Mouse (Mus musculus): ENCODE measurements around the gene Cyp1a1.
"Not testable (repeated sequence)": the region's sequence is repeated elsewhere in the genome, so short reads cannot be mapped to it uniquely, and the experiment has no call there.

Cyp1a1 gene

DNA sequence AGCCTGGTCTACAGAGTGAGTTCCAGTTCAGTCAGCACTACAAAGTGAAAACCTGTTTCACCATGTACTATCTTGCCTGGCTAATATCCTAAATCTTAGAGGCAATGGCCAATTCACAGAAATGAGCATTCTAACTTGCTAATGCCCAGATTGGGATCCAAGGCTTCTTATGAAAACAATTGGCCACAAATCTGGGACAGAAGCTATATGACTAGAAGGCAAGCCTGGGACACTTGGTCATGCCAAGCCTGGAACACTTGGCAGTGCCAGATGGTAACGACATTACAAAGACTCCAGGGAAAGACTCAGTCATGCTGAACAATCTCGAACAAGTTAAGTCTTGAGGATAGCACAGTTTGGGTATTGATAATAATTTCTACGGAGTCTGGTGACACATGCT lies 18.8 kb downstream of the Cyp1a1 start:
- DNase-seq (ENCODE audit: low spot score), result no peak

DNA sequence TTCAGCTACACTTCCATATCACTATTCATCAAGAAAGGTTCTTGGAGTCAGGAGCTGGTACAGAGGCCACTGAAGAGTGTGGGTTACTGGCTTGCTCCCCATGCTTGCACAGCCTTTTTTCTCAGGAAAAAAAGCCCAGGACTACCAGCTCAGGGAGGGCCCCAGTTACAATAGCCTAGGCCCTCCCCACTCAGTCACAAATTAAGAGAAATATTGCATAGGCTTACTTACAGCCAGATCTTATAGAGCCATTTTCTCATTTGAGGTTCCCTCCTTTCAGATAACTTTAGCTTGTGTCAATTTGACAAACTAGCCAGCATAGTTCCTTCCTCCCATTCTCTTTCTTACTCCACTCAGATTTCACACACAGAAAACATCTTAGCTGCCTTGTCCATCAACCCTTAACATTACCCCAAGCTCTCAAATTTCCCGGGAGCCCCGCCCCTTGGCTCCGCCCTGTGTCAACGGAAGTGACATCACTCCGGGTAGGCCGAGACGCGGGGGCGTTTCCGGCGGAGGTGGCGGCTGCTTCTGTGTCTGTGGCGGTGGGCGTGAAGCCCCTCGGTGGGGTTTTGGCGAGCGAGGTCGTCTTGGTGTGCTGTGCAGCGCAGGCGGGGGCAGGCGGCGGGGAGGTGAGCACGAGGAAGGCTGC lies 20.5 kb downstream of the Cyp1a1 start, which contains the start of gene Edc3:
Edc3 (plus strand) TSS at position 473 of the 652 bp plus-strand sequence.
- peak; percentile 82 for DNase-seq (ENCODE audit: low spot score)

DNA sequence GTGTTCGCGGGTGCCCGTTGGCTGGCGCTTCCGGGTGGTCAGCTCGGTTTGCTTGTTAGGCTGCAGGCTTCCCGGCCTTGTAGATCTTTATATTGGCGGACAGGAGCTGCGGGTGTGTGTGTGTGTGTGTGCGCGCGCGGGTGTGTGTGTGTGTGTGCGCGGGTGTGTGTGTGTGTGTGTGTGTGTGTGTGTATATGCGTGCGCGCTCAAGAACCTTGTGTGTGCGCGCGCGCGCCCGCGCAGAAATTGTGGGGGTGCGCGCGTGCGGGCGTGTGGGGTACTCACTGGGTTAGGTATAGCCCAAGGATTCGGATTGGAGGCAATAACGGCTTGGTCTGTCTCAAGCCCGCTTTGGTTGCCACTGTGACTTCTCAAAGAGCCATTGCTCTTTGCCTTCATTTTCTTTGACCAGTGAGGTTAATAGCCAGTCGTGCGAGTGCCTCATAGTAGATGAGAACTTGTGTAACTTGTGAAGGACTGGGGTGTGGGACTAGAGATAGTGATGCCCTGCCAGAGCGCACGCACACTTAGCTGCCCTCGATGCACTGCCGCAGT lies 21.1 kb downstream of the Cyp1a1 start:
- DNase-seq (ENCODE audit: low spot score), result no peak

DNA sequence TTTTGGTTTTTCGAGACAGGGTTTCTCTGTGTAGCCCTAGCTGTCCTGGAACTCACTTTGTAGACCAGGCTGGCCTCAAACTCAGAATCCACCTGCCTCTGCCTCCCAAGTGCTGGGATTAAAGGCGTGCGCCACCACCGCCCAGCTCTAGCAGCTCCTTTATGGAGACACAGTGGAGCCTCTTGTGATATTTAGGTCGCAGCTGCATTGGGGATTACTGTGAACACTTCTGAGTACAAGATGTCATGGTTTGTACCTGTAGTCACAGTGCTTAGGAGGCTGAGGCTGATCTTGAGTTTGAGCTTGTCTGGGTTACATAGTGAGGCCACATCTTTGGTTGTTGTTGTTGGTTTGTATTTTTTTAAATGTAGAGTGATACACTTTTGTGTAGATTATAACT lies 22.5 kb downstream of the Cyp1a1 start:
- DNase-seq (ENCODE audit: low spot score), result not testable (repeated sequence)

DNA sequence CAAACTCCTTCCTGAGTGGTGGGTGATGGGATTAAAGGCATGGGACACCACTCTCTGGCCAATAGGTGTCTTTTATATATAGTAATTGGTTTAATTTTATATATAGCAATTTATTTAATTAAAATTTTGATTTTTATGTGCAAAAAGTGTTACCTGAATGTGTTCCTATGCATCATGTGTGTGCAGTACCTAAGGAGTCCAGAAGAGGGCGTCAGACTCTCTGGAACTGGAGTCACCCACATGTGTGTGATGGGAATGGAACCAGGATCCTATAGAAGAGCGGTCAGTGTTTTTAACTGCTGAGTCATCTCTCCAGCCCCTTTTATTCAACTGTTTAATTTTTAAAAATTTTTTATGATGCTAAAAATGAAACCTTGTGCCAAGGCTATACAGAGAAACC lies 24.5 kb downstream of the Cyp1a1 start:
- DNase-seq (ENCODE audit: low spot score), result no peak

DNA sequence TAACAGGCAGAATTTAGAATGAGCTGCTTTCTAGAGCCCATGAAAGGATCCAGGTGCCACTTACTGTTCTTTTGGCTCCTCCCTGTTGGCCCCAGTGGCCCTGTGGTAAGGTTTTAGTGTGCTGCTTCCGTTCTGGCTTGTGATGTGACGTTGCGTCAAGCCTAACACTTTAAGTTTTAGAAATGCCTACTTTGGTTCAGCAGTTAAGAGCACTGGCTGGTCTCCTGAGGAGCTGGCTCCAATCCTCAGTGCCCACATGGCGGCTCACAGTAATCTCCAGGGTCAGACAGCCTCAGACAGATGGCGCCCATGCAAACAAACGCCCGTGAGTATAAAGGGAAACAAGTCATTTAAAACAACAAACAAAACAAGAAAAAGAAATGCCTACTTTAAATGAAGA lies 30.7 kb downstream of the Cyp1a1 start:
- no peak for DNase-seq (ENCODE audit: low spot score)

DNA sequence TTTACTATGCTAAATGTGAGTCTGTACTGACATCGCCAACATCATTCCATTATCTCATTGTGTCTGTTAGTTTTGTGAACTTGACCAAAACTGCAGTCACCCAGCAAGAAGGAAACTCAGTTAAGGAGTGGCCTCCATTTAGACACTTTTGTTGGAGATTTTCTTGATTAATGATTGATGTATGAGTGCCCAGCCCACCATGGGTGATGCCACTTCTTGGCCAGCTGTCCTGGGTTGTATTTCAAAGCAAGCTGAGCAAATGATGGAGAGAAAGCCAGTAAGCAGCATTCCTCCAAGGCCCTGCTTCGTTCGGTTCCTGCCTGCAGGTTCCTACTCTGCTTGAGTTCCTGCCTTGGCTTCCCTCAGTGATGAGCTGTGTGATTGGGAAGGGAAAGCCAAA lies 33.0 kb downstream of the Cyp1a1 start:
- no peak for DNase-seq (ENCODE audit: low spot score)

DNA sequence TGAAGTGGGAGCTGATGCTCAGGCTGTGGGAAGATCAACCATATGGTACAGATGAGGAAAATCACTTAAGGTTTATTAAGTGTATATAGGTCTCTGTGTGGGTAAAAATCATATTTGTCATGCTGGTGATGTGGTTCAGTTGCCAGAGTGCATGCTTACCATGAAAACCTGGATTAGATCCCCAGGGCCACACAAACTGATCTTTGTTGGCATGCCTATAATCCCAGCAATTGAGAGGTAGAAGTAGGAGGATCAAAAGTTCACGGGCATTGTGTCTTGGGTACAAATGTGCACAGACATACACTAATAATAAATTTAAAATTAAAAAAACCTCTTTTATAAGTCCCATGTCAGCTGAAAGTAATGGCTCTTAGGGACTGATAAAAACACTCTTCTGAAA lies 34.6 kb downstream of the Cyp1a1 start:
- DNase-seq (ENCODE audit: low spot score), result no peak

DNA sequence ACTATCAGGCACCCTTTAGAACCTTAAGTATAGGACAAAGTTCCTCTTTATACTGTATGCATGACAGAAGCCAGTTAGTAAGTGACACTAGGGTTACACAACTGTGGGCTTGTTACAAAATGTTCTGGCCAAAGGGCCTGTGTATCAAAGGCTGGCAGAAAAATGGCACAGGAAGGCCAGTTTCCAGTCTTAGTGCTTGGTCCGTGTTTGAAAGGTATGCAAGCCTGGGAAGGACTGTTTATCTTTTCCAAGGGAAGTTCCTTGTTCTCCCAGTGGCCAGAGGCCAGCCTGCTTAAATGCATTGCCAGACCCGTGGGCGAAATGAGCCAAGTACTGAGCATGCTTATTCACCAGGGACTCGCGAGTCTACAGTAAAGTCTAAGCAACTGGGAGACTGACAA lies 35.6 kb downstream of the Cyp1a1 start:
- no peak for DNase-seq (ENCODE audit: low spot score)

DNA sequence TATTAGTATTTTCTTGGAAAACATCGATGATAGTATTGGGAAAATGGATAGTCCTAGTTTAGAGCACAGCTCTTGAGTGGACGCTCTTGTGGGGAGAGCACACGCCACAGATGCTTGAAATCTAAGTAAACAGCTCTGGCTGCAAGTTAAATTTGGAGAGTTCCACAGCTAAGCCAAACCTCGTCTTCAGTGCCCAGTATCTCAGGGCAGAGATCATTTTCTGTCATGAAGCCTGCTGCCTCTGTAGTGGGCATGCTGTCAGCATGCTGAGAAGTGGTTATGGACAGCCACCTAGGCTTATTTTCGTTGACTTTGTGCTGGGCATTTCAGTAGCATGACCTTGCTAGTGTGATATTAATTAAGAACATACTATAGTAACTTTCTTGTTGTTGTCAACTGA lies 36.1 kb downstream of the Cyp1a1 start:
- DNase-seq (ENCODE audit: low spot score), result no peak

DNA sequence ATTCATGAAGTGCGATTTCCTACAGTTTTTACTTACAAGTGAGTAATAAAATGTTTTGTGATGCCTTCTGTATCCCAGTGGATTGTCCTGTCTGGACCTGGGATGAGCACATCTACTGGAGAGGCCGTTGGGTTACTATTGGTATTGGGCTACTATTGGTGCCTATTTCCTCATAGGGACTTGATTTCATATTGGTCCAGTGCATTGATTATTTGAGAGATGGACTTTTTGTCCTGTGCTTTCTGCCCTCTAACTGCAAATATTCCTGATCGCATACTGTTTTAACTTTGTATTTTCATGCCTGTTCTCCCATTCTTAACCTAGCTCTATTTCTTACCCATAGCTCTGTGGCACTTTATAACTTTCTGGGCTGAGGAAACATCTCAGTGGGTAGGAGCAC lies 37.0 kb downstream of the Cyp1a1 start:
- no peak for DNase-seq (ENCODE audit: low spot score)

DNA sequence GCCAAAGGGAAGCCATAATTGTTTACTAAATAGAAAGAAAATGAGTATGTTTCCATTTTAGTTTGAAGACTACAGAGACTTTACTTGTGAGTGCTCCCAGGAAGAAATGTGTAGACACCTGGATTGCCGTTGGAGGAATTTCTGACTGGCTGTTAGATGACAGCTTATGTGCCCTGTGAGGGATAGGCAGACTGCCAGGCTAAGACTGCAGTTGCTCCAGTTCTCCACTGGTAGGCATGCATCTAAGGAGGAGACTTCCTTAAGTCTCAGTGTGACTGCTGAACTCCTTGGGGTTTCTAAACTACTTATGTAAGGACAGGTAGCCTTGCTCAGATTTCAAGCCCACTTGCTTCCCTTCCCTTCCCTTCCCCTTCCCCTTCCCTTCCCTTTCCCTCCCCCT lies 40.6 kb downstream of the Cyp1a1 start:
- no peak for DNase-seq (ENCODE audit: low spot score)

DNA sequence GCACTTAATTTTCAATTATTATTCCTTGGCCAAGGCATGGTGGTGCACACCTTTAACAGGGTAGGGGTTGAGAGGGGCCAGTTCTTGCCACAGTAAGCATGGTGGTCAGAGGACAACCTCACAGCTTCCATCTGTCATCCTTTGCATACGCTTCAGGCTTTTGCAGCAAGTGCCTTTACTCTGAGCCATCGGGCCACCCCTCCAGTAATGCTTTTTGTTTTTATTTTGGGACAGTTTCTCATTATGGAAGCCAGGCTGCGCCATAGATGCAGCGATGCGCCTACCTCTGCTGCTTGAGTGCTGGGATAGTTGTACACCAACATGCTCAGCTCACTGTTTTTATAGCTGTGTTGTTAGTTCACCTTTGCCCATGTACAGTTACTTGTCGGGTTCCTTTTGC lies 45.9 kb downstream of the Cyp1a1 start:
- DNase-seq (ENCODE audit: low spot score), result no peak

DNA sequence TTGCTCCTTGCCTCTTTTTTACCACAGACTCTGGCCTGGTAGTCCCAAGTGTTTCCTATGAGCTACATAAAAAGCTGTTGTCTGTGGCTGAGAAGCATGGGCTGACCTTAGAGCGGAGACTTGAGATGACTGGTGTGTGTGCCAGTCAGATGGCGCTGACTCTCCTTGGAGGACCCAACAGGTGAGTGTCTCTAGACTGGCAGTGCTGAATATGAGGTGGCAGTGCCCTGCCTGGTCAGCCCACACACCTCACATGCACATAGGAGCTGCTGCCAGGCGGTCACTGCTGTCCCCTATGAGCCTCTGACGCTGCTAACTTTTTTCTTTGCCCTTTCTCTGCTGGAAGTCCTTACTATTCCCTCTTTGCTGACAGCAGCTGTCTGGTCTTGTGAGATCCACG lies 52.1 kb downstream of the Cyp1a1 start:
- DNase-seq (ENCODE audit: low spot score), result no peak

DNA sequence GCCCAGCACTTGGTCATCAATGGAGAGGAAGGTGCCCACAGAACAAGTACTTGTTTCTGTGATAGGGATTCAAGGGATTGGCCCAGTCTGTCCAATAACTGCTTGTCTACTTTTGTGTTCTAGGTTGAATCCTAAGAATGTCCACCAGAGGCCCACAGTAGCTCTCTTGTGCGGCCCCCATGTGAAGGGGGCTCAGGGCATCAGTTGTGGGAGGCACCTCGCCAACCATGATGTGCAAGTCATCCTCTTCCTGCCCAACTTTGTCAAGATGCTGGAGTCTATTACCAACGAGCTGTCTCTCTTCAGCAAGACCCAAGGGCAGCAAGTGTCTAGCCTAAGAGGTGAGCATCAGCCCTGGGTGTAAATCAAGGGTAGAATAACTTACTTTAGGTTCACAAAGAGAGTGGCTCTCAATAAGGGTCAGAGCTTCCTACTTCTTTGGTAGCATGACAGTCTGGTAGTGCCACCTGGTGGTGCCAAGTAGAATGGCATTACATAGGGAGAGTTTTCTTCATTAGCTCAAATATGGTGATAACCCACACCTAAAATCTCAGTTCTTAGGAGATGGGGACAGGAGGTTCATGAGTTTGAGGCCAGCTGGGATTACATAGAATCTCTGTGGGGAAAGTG lies 56.8 kb downstream of the Cyp1a1 start:
- DNase-seq (ENCODE audit: low spot score), result peak; percentile 37

DNA sequence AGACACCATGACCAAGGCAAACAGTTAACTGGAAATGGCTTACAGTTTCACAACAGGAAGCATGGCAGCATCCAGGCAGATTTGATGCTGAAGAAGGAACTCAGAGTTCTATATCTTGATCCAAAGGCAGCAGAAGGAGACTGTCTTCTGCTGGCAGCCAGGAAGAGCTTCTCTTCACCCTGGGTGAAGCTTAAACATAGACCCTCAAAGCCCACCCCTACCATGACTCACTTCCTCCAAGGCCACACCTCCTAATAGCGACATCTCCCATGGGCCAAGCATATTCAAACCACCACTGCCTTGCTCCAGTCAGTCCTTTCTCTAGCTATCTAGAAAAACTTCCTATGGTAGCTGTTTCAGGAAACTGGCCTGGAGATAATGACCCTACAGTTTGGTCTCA lies 59.3 kb downstream of the Cyp1a1 start:
- no peak for DNase-seq (ENCODE audit: low spot score)

DNA sequence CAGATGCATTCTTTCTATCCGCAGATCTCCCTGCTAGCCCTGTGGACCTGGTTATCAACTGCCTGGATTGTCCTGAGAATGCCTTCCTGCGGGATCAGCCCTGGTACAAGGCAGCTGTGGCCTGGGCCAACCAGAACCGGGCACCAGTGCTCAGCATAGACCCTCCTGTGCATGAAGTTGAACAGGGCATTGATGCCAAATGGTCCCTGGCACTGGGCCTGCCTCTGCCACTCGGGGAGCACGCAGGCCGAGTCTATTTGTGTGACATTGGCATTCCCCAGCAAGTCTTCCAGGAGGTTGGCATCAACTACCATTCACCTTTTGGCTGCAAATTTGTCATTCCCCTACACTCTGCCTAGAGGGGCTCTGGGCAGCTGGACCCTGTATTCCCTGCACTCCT lies 60.4 kb downstream of the Cyp1a1 start:
- DNase-seq (ENCODE audit: low spot score), result no peak

DNA sequence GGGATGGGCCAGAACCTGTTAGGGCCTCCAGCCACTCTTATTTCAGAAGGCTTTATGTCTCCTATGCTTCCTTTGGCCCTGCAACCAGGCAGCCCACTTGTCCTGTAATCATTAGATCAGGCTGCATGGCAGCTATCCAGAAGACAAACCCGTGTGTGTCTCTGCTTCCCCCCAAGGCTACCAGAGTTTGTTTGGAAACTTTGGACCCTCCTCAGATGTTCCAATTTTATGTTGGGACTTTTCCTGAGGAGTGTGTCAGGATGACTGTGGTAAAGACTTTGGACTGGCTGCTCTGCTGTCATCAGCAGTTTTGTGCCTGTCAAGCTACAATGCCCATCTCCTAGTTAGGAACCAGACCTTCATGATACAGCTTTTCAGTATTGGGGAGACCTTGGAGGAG lies 61.1 kb downstream of the Cyp1a1 start:
- no peak for DNase-seq (ENCODE audit: low spot score)

DNA sequence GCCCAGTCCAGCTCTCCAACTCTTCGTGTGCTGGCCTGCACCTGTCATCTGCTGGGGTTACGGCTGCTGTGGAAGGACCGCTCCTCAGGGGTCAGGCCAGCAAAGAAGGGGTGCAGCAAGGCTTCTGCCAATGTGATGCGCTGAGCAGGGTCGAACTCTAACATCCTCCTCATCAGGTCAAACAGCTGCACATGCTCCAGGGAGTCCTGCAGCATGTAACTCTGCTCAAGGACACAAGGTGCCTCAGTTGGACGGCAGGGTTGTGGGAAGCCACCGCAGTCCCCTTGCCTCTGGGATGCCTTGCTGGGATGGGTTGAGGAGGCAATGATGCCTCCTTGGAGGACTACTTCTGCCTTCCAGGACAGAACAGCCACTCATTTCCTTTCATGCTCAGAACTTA lies 63.2 kb downstream of the Cyp1a1 start:
- no peak for DNase-seq (ENCODE audit: low spot score)

All from spleen, adult 12 weeks (tissue).